Mouse (Mus musculus) midbrain, embryonic 14.5 days (tissue): Measurements from ENCODE around the gene Ndufv2. TPM values are rescaled to one million over a fixed set of nuclear protein-coding genes. Genes with fewer than 3 reads are reported as not detected.
"Not testable (repeated sequence)": the region's sequence is repeated elsewhere in the genome, so short reads cannot be mapped to it uniquely, and the experiment has no call there.

Source experiments
- ATAC-seq: fragments of 200-750 bp; cut with Nextera tagmentation; 2 replicates; pipeline ENCODE4 v1.8.0; 2017; ENCODE audit warnings: moderate number of reproducible peaks, moderate library complexity; ENCODE audit not compliant: low FRiP score, low TSS enrichment
- DNase-seq: peaks from one replicate; pipeline ENCODE4 v3.0.0-alpha.2; 2015
- H3K27ac ChIP-seq: fragments of 300-500 bp; sonication (generic); replicated peaks from 2 replicates; pipeline ENCODE4 v1.5.1; 2014; ENCODE audit warnings: mild to moderate bottlenecking, low read depth, low read length, moderate library complexity
- H3K27me3 ChIP-seq: fragments of 300-500 bp; sonication (generic); 2 replicates; pipeline ENCODE4 v1.6.1; 2014; ENCODE audit warnings: low read length, control low read depth, mixed read lengths; ENCODE audit not compliant: control insufficient read depth, insufficient read depth
- H3K36me3 ChIP-seq: fragments of 300-500 bp; sonication (generic); 2 replicates; pipeline ENCODE4 v1.6.1; 2014; ENCODE audit warnings: low read length, control low read depth; ENCODE audit not compliant: control insufficient read depth, insufficient read depth
- H3K4me1 ChIP-seq: fragments of 300-500 bp; sonication (generic); 2 replicates; pipeline ENCODE4 v1.6.1; 2014; ENCODE audit warnings: mild to moderate bottlenecking, antibody characterized with exemption, low read length, control low read depth; ENCODE audit not compliant: control insufficient read depth, insufficient read depth
- H3K4me2 ChIP-seq: fragments of 300-500 bp; sonication (generic); 2 replicates; pipeline ENCODE4 v1.6.1; 2014; ENCODE audit warnings: mild to moderate bottlenecking, low read length, moderate library complexity
- H3K4me3 ChIP-seq: fragments of 300-500 bp; sonication (generic); replicated peaks from 2 replicates; pipeline ENCODE4 v1.5.1; 2014; ENCODE audit warnings: low read depth, low read length
- H3K9ac ChIP-seq: fragments of 300-500 bp; sonication (generic); replicated peaks from 2 replicates; pipeline ENCODE4 v1.6.1; 2014; ENCODE audit warnings: mild to moderate bottlenecking, low read length, moderate library complexity
- H3K9me3 ChIP-seq: fragments of 300-500 bp; sonication (generic); 2 replicates; pipeline ENCODE4 v1.6.1; 2016; ENCODE audit warnings: low read length, control low read depth, mixed read lengths; ENCODE audit not compliant: control insufficient read depth
- whole genome bisulfite sequencing: fragments of 180-500 bp; shearing (Covaris S2); extraction: QIAGEN DNeasy Blood & Tissue Kit; methylation state at CpG from one replicate; pipeline ENCODE4 v1.1.7; 2014; 5-methylcytosine and 5-hydroxymethylcytosine counted together
- polyA plus RNA-seq: library from polyadenylated mRNA; unstranded; fragments of >200 nt; fragmentation: Nextera tagmentation; extraction: Ambion mirVana; gene quantifications from 2 replicates; pipeline ENCODE4 v1.2.1, GENCODE M21; 2014

The Ndufv2 gene
- polyA plus RNA-seq, 1 experiment from 2014 or later = 363 TPM

DNA sequence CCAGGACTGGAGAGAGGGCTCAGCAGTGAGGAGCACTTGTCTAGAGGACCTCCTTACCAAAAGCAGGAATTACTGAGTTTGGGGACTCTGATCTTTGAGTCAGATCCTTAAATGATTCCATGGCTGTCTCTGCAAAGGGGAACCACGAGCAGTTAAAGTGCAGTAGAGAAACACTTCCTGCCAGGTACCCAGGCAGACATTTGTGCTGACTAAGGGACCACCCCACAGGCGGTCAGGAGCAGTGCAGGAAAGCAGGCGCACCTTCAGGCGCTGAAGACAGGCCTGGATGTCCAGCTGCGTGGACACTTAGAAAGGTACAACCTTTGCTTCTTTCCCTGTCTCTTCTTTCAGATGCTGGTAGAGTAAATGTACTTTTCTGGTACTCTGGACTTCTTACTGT is 53.2 kb downstream of the Ndufv2 start:
- no peak overlapping the region for H3K27ac ChIP-seq
- 67% methylated on average over 5 of the region's 5 CpGs for WGBS
- ATAC-seq = no peak
- H3K4me2 ChIP-seq = no peak overlapping the region
- H3K4me1 ChIP-seq = no peaks in the 10 kb centered on the region
- no peak overlapping the region for H3K9ac ChIP-seq
- no peak overlapping the region for H3K4me3 ChIP-seq
- DNase-seq = no peak
- H3K9me3 ChIP-seq = no peaks in the 10 kb centered on the region
- H3K27me3 ChIP-seq = no peaks in the 10 kb centered on the region
- H3K36me3 ChIP-seq = peaks cover 18% of the 10 kb centered on the region; the same call in 1 of the 2 replicates

DNA sequence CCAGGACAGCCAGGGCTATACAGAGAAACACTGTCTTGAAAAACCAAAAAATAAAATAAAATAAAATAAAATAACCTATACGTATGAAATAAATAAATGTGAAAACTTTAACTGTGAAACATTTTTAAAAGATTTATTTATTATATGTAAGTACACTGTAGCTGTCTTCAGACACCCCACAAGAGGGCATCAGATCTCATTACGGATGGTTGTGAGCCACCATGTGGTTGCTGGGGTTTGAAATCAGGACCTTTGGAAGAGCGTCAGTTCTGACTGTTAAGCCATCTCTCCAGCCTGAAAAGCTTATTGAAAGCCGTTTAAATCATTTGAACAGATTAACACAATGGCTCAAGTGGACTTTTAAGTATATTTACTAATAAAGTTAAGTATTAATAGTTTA is 57.7 kb downstream of the Ndufv2 start:
- not testable (repeated sequence) for H3K9me3 ChIP-seq, H3K4me1 ChIP-seq, H3K27me3 ChIP-seq, H3K4me2 ChIP-seq, H3K27ac ChIP-seq, H3K4me3 ChIP-seq, DNase-seq, ATAC-seq, H3K9ac ChIP-seq
- peaks cover 24% of the 10 kb centered on the region for H3K36me3 ChIP-seq
- 88% methylated on average over 4 of the region's 4 CpGs for WGBS

DNA sequence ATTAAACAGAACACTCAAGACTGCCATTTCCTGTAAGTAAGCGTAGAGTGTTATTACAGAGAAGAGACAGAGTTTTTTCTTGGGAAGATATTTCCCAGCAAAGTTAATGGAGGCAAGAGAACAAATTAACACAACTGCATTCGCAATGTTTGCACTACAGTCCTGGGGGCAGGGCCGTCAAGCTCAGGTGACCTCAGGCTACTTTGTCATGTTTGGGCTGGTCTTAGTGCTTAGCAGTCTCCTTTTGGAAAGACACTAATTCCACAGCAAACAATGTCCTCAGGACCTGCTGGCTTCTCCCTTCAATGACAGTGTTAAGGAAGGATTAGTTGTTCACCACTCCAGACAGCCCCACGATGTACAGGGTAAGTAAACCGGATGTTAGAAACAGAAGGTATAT is 60.3 kb downstream of the Ndufv2 start:
- Histone ChIP-seq H3K9me3 (no peaks in the 10 kb centered on the region), H3K4me3 (no peak overlapping the region), H3K9ac (no peak overlapping the region), H3K27ac (no peak overlapping the region), H3K36me3 (peaks cover 28% of the 10 kb centered on the region), H3K27me3 (no peaks in the 10 kb centered on the region), H3K4me1 (no peaks in the 10 kb centered on the region), H3K4me2 (no peak overlapping the region)
- no peak for ATAC-seq
- DNase-seq = no peak
- WGBS = 87% methylated on average over 5 of the region's 5 CpGs

DNA sequence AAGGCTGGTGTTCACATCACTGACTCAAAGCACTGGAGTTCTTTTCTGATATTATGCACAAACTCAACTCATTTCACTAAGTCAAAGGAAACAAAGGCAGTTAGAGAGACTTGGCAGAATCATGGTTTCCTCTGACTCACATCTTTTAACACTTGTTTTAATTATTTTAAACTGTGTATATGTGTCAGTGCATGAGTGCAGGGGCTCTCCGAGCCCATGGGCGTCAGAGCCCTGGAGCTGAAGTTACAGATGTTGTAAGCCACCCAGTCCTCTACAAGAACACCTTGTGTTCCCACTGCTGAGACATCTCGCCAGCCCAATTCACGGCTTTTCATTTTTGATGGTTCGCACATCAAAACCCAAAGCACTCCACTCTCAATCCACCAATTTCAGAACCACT is 68.1 kb downstream of the Ndufv2 start:
- H3K9me3 ChIP-seq = no peaks in the 10 kb centered on the region
- WGBS = 94% methylated on average over 5 of the region's 5 CpGs

DNA sequence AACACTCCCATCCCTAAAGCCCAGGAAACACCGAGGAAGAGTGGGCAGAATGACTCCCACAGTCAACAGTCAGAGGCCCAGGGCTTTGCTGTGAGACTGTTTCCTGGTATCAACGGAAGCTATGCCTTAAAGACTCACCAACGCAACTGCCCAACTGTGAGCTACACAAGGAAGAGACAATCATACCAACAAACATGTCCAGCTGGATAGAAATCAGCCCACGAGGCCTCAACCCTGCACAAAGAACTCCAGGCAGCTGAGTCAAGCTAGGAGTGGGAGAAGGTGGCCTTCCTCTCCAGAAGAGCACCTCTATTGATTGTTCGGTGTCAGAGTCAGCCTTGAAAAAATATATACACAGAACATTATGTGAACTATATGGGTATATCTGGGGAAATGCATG is 69.4 kb downstream of the Ndufv2 start:
- H3K27me3 ChIP-seq = no peaks in the 10 kb centered on the region
- no peak overlapping the region for H3K9ac ChIP-seq
- no peak overlapping the region for H3K4me2 ChIP-seq
- H3K4me3 ChIP-seq = no peak overlapping the region
- no peaks in the 10 kb centered on the region for H3K9me3 ChIP-seq
- DNase-seq (no peak), ATAC-seq (no peak)
- no peak overlapping the region for H3K27ac ChIP-seq
- H3K36me3 ChIP-seq = peaks cover 24% of the 10 kb centered on the region
- H3K4me1 ChIP-seq = no peaks in the 10 kb centered on the region
- 86% methylated on average over 5 of the region's 5 CpGs for WGBS

More for the DNA sequence above, 68.1 kb downstream of the Ndufv2 start:
- Histone ChIP-seq H3K4me3 (no peak overlapping the region), H3K4me1 (no peaks in the 10 kb centered on the region), H3K4me2 (no peak overlapping the region), H3K9ac (no peak overlapping the region), H3K36me3 (peaks cover 24% of the 10 kb centered on the region), H3K27ac (no peak overlapping the region), H3K27me3 (no peaks in the 10 kb centered on the region)
- ATAC-seq (no peak), DNase-seq (no peak)

Other genes starting within 250 kb of the Ndufv2 start
- 38.5 and 54.0 TPM in 2 replicates for gene Ralbp1, start 215.8 kb downstream of the Ndufv2 start, polyA plus RNA-seq
- gene Twsg1, start 150.3 kb downstream of the Ndufv2 start, polyA plus RNA-seq = 53.1 and 71.4 TPM in 2 replicates
- gene Ankrd12, start 24.5 kb downstream of the Ndufv2 start, polyA plus RNA-seq = 152 and 168 TPM in 2 replicates
- 36.2 and 41.4 TPM in 2 replicates for gene Washc1, start 10.0 kb upstream of the Ndufv2 start, polyA plus RNA-seq
- 2.4 and 4.8 TPM in 2 replicates for gene Ddx11, start 22.0 kb upstream of the Ndufv2 start, polyA plus RNA-seq